Mouse (Mus musculus) C2C12 (cell line): ENCODE results near the gene Ppil4. TPM values are rescaled to one million over a fixed set of nuclear protein-coding genes. Genes with fewer than 3 reads are reported as not detected.

Source experiments
- H3K27me3 ChIP-seq: one replicate; pipeline ENCODE4 v1.6.1; 2011; ENCODE audit not compliant: control insufficient read depth, insufficient read depth, insufficient read length
- H3K36me3 ChIP-seq: one replicate; pipeline ENCODE4 v1.6.1; 2011; ENCODE audit not compliant: control insufficient read depth, insufficient read depth
- H3K4me3 ChIP-seq: one replicate; pipeline ENCODE4 v1.5.1; 2011; ENCODE audit warnings: mild to moderate bottlenecking, control low read depth; ENCODE audit not compliant: poor library complexity, insufficient read depth, severe bottlenecking
- H3K79me2 ChIP-seq: one replicate; pipeline ENCODE4 v1.6.1; 2011; ENCODE audit not compliant: control insufficient read depth, insufficient read depth
- H3K79me3 ChIP-seq: one replicate; pipeline ENCODE4 v1.6.1; 2011; ENCODE audit warnings: low read depth, control low read depth
- H3ac ChIP-seq: one replicate; pipeline ENCODE3; 2011; ENCODE audit warnings: low read depth; ENCODE audit not compliant: control insufficient read depth, insufficient read length
- CEBPB ChIP-seq: IDR thresholded peaks from one replicate; pipeline ENCODE4 v1.6.1; 2011; ENCODE audit warnings: low read depth, mild to moderate bottlenecking, control low read depth, moderate library complexity
- CTCF ChIP-seq: IDR thresholded peaks from one replicate; pipeline ENCODE4 v1.5.1; 2011; ENCODE audit not compliant: control insufficient read depth, insufficient read depth, insufficient read length
- FOSL1 ChIP-seq: IDR thresholded peaks from one replicate; pipeline ENCODE4 v1.8.0; 2011; ENCODE audit warnings: mild to moderate bottlenecking, low read length; ENCODE audit not compliant: poor library complexity, insufficient read depth, severe bottlenecking
- MAX ChIP-seq: IDR thresholded peaks from one replicate; pipeline ENCODE4 v1.6.1; 2011; ENCODE audit warnings: mild to moderate bottlenecking, control low read depth
- MYOD1 ChIP-seq: IDR thresholded peaks from one replicate; pipeline ENCODE4 v1.6.1; 2011; ENCODE audit warnings: low read depth; ENCODE audit not compliant: control insufficient read depth, insufficient read length
- MYOG ChIP-seq: IDR thresholded peaks from one replicate; pipeline ENCODE4 v1.6.1; 2011; ENCODE audit not compliant: control insufficient read depth, insufficient read length; ENCODE audit errors: extremely low read depth
- USF1 ChIP-seq: IDR thresholded peaks from one replicate; pipeline ENCODE4 v1.6.1; 2011; ENCODE audit warnings: low read depth, mild to moderate bottlenecking, control low read depth, moderate library complexity
- polyA plus RNA-seq: library from polyadenylated mRNA; unstranded; fragments of >200 nt; fragmentation: generic; extraction: Trizol; gene quantifications from one replicate; pipeline ENCODE4 v1.2.1, GENCODE M21; 2012; ENCODE audit warnings: missing spikeins

Gene Ppil4
- polyA plus RNA-seq, 1 experiment, result 4.6 TPM

GRCm38 (mm10) chr10:7775421-7775820 is 17.3 kb upstream of the Ppil4 start:
- H3ac ChIP-seq, result no peak overlapping the region
- no peak for TF ChIP-seq CTCF
- TF ChIP-seq CEBPB, result no peak
- no peak for TF ChIP-seq MAX
- TF ChIP-seq MYOG, result no peak
- TF ChIP-seq MYOD1, result no peak
- no peak for TF ChIP-seq FOSL1
- no peak for TF ChIP-seq USF1
- peaks cover 41% of the 10 kb centered on the region for H3K36me3 ChIP-seq
- H3K79me2 ChIP-seq, result peaks cover 10% of the 10 kb centered on the region
- H3K4me3 ChIP-seq, result no peak overlapping the region
- H3K79me3 ChIP-seq, result no peaks in the 10 kb centered on the region
- H3K27me3 ChIP-seq, result no peaks in the 10 kb centered on the region

DNA sequence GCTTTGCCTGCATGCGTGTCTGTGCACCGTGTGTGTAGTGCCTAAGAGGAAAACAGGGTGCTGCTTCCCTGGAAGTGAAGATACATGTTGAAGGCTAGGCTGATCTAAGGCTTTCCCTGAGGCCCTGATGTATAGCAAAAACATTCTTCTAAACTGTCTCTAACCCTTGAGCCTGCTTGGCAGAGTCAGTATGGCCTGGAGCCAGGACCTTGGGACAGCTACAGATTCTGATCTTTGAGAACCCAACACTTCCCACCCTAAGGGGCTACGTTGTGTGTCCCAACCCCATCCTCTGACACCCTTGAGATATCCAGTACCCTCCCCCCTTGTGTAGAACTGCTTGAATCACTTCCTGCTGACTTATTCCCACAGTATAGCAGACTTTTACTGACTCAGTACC is 14.3 kb upstream of the Ppil4 start:
- Histone ChIP-seq H3K79me2 (peaks cover 10% of the 10 kb centered on the region), H3ac (no peak overlapping the region), H3K79me3 (no peaks in the 10 kb centered on the region), H3K36me3 (peaks cover 24% of the 10 kb centered on the region), H3K27me3 (no peaks in the 10 kb centered on the region), H3K4me3 (no peak overlapping the region)
- no peak for TF ChIP-seq CEBPB
- TF ChIP-seq MAX, result no peak
- TF ChIP-seq FOSL1, result no peak
- TF ChIP-seq CTCF, result no peak
- TF ChIP-seq USF1, result no peak

GRCm38 (mm10) chr10:7779751-7780237 is 12.9 kb upstream of the Ppil4 start:
- Histone ChIP-seq H3K4me3 (peak overlapping the region; percentile 93), H3K79me3 (no peaks in the 10 kb centered on the region), H3K36me3 (peaks cover 17% of the 10 kb centered on the region), H3K27me3 (no peaks in the 10 kb centered on the region), H3K79me2 (peaks cover 10% of the 10 kb centered on the region), H3ac (no peak overlapping the region)
- no peak for TF ChIP-seq CTCF
- no peak for TF ChIP-seq MAX
- TF ChIP-seq USF1, result no peak
- TF ChIP-seq MYOG, result no peak
- no peak for TF ChIP-seq FOSL1
- TF ChIP-seq MYOD1, result no peak
- TF ChIP-seq CEBPB, result no peak

DNA sequence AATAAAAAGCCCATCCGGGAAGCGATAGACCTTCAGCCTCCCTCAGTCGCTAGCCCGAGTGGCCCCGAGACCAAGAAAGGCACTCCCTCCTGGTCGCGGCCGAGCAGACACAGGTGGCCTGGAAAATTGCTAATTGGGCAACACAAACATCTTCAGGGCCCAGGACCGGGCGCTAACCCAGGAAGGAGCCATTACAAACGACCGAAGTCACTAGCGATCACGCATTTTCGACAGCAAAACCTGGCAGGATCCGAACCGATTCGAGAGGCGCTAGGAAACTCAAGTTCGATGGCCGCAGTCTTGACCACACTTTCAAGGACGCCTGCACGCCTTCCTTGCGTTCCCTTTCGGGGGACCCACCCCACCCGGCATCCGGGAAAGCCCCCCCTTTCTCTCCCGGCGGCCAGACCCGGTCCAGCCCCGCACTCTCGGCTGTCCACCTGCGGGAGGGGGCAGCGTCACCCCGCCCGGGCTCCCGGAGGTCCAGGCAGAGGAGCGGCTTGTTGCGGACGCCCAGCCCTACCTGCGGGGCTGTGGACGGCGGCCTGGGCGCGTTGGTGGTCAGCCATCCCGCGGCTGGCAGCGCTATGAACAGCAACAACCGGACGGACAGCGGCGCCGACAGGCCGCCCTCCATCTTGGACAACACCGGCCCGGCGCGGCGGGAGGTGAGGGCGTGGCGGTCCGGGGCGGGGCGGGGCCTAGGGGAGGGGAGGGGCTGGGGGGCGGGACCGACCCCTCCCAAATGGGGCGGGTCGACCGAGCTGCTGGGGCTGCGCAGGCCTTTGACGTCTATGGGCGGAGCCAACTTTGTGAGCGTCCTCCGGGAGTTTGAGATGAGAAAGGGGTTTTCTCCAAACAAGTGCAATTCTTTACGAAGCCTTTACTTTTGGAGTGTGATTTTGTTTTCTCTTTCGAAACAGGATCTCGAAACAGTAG is 12.2 kb upstream of the Ppil4 start:
- Histone ChIP-seq H3K36me3 (peaks cover 13% of the 10 kb centered on the region), H3K27me3 (no peaks in the 10 kb centered on the region), H3K4me3 (peak overlapping the region; percentile 93), H3ac (peak overlapping the region; percentile 87), H3K79me3 (no peaks in the 10 kb centered on the region), H3K79me2 (peaks cover 10% of the 10 kb centered on the region)
- no peak for TF ChIP-seq MYOD1
- no peak for TF ChIP-seq MAX
- no peak for TF ChIP-seq USF1
- no peak for TF ChIP-seq CEBPB
- no peak for TF ChIP-seq FOSL1
- TF ChIP-seq CTCF, result no peak
- no peak for TF ChIP-seq MYOG

DNA sequence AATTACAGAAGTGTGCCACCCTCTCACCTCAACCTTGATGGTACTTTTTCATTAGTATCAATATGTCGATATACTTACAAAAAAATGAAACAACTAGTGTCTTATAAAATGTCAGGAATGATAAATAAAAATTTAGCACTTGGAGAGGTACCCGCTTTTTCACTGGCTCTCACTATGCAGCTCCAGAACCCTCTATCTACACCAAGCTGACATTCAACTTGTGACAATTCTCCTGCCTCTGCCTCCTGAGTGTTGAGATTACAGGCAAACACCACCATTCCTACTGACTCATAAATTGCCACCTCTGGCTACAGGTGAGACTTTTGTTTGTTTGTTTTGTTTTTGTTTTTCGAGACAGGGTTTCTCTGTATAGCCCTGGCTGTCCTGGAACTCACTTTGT is 11.5 kb upstream of the Ppil4 start:
- Histone ChIP-seq H3K79me2 (peaks cover 10% of the 10 kb centered on the region), H3K79me3 (no peaks in the 10 kb centered on the region)
- TF ChIP-seq USF1, result no peak
- no peak for TF ChIP-seq MYOG
- TF ChIP-seq FOSL1, result no peak
- no peak for TF ChIP-seq CTCF
- no peak for TF ChIP-seq MAX
- TF ChIP-seq CEBPB, result no peak
- TF ChIP-seq MYOD1, result no peak

More for the DNA sequence above, 11.5 kb upstream of the Ppil4 start:
- no peaks in the 10 kb centered on the region for H3K27me3 ChIP-seq
- peak overlapping the region; percentile 19 for H3ac ChIP-seq
- peak overlapping the region; percentile 93 for H3K4me3 ChIP-seq
- H3K36me3 ChIP-seq, result peaks cover 7% of the 10 kb centered on the region
